Mouse (Mus musculus): ENCODE measurements around the gene Cdc42ep1. TPM values are rescaled to one million over a fixed set of nuclear protein-coding genes. Genes with fewer than 3 reads are reported as not detected.

Gene Cdc42ep1
- total and polyA plus RNA-seq, 2 experiments from 2014 or later, result 14.9 TPM

- H3K9ac ChIP-seq (replicated peaks; ENCODE audit: low read length, poor library complexity, severe bottlenecking), result no peak overlapping the region
- no peak for ATAC-seq (ENCODE audit: low FRiP score)
Observed at GRCm38 (mm10) chr15:78857009-78857408, 14.6 kb downstream of the Cdc42ep1 start.

DNA sequence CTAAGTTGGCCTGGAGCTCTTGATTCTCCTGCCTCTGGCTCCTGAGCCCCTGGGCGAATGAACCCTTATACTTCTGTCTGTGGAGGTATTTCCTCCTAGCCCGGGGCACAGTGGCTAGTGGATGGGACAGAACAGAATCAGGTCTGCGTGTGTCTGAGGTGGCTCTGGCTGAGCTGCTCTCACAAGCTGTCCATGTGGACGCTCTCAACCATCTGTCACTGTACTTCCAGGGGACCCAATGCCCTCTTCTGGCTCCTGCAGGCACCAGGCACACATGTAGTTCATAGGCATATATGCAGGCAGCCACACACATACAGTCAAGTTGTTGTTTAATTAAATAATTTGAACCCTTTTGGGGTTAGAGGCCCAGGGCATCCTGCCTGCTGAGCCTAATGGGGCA, 16.9 kb downstream of the Cdc42ep1 start:
- H3K4me1 ChIP-seq (ENCODE audit: insufficient read depth, low read length), result no peaks in the 10 kb centered on the region
- no peak for DNase-seq (ENCODE audit: low spot score)
- WGBS, result 80% methylated on average over 4 of the region's 4 CpGs
- no peak for ATAC-seq (ENCODE audit: low FRiP score)
- H3K36me3 ChIP-seq (ENCODE audit: insufficient read depth, low read length), result no peaks in the 10 kb centered on the region
- no peak overlapping the region for H3K4me2 ChIP-seq (ENCODE audit: low read depth, low read length, poor library complexity, severe bottlenecking)
- H3K27ac ChIP-seq (ENCODE audit: low read depth, low read length), result no peak overlapping the region
- H3K27me3 ChIP-seq (ENCODE audit: insufficient read depth, low read length), result no peaks in the 10 kb centered on the region
- H3K9me3 ChIP-seq (ENCODE audit: low read length), result no peaks in the 10 kb centered on the region
- TF ChIP-seq CTCF (IDR thresholded peaks at IDR 0.05), result no peak
- H3K9ac ChIP-seq (replicated peaks; ENCODE audit: low read length, poor library complexity, severe bottlenecking), result no peak overlapping the region
- no peak overlapping the region for H3K4me3 ChIP-seq (ENCODE audit: low read depth, low read length)

More at GRCm38 (mm10) chr15:78857009-78857408, 14.6 kb downstream of the Cdc42ep1 start:
- H3K36me3 ChIP-seq (ENCODE audit: insufficient read depth, low read length), result no peaks in the 10 kb centered on the region
- H3K9me3 ChIP-seq (ENCODE audit: low read length), result no peaks in the 10 kb centered on the region
- DNase-seq (ENCODE audit: low spot score), result peak; percentile 51
- TF ChIP-seq CTCF (IDR thresholded peaks at IDR 0.05), result no peak
- WGBS, result 74% methylated on average over 7 of the region's 7 CpGs
- H3K4me3 ChIP-seq (ENCODE audit: low read depth, low read length), result no peak overlapping the region
- H3K27ac ChIP-seq (ENCODE audit: low read depth, low read length), result no peak overlapping the region
- H3K27me3 ChIP-seq (ENCODE audit: insufficient read depth, low read length), result no peaks in the 10 kb centered on the region
- H3K4me2 ChIP-seq (ENCODE audit: low read depth, low read length, poor library complexity, severe bottlenecking), result no peak overlapping the region
- H3K4me1 ChIP-seq (ENCODE audit: insufficient read depth, low read length), result no peaks in the 10 kb centered on the region

DNA sequence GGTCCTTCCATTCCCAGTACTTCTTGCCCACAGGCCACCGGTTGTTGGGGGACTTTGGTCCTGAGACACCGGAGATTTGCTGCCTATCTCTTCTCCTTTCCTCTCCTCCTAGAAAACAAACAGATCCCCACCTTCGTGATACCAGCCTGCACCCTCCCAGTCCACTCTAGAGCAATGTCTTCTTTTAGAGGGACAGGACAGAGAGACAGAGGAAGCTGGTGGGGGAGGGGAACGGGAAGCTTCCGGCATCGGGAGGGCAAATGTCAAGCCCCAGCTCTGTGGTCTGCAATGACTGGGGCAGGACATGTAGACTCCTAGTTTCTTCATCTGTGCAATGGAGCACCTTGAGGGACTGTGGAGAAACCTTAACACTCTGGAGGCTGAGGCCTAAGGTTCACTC, 17.3 kb downstream of the Cdc42ep1 start:
- Histone ChIP-seq H3K27me3 (ENCODE audit: insufficient read depth, low read length) (no peaks in the 10 kb centered on the region), H3K36me3 (ENCODE audit: insufficient read depth, low read length) (no peaks in the 10 kb centered on the region), H3K4me2 (ENCODE audit: low read depth, low read length, poor library complexity, severe bottlenecking) (no peak overlapping the region), H3K27ac (ENCODE audit: low read depth, low read length) (no peak overlapping the region), H3K4me3 (ENCODE audit: low read depth, low read length) (no peak overlapping the region), H3K9me3 (ENCODE audit: low read length) (no peaks in the 10 kb centered on the region), H3K9ac (replicated peaks; ENCODE audit: low read length, poor library complexity, severe bottlenecking) (no peak overlapping the region), H3K4me1 (ENCODE audit: insufficient read depth, low read length) (no peaks in the 10 kb centered on the region)
- no peak for DNase-seq (ENCODE audit: low spot score)
- TF ChIP-seq CTCF (IDR thresholded peaks at IDR 0.05), result no peak
- ATAC-seq (ENCODE audit: low FRiP score), result no peak
- 85% methylated on average over 6 of the region's 6 CpGs for WGBS

- Histone ChIP-seq H3K4me3 (ENCODE audit: low read depth, low read length) (no peak overlapping the region), H3K9ac (replicated peaks; ENCODE audit: low read length, poor library complexity, severe bottlenecking) (no peak overlapping the region), H3K27me3 (ENCODE audit: insufficient read depth, low read length) (no peaks in the 10 kb centered on the region), H3K9me3 (ENCODE audit: low read length) (no peaks in the 10 kb centered on the region), H3K4me2 (ENCODE audit: low read depth, low read length, poor library complexity, severe bottlenecking) (no peak overlapping the region), H3K36me3 (ENCODE audit: insufficient read depth, low read length) (no peaks in the 10 kb centered on the region), H3K27ac (ENCODE audit: low read depth, low read length) (no peak overlapping the region), H3K4me1 (ENCODE audit: insufficient read depth, low read length) (no peaks in the 10 kb centered on the region)
- no peak for ATAC-seq (ENCODE audit: low FRiP score)
- DNase-seq (ENCODE audit: low spot score), result no peak
- WGBS, result 81% methylated on average over 5 of the region's 5 CpGs
- no peak for TF ChIP-seq CTCF (IDR thresholded peaks at IDR 0.05)
Observed at GRCm38 (mm10) chr15:78862280-78862679, 19.9 kb downstream of the Cdc42ep1 start.

DNA sequence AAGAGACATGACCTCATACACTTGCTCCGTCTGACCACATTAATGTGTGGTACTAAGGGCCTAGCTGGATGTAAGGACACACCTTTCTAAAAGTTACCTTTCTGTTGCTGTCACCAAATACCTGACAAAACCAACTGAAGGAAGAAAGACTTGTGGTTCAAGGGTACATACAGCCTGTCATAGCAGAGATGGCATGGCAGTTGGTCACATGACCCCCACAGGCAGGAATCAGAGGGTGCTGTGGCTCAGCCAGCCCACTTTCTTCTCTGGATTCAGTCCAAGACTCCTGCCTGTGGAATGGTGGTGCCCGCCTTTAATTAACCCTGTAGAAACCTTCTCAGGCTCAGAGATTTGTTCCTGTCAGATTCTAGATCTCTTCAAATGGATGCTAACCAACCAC, 20.7 kb downstream of the Cdc42ep1 start:
- TF ChIP-seq CTCF (IDR thresholded peaks at IDR 0.05), result no peak
- WGBS, result 67% methylated on average over 2 of the region's 2 CpGs
- Histone ChIP-seq H3K9ac (replicated peaks; ENCODE audit: low read length, poor library complexity, severe bottlenecking) (no peak overlapping the region), H3K27me3 (ENCODE audit: insufficient read depth, low read length) (no peaks in the 10 kb centered on the region), H3K4me1 (ENCODE audit: insufficient read depth, low read length) (no peaks in the 10 kb centered on the region), H3K9me3 (ENCODE audit: low read length) (no peaks in the 10 kb centered on the region), H3K36me3 (ENCODE audit: insufficient read depth, low read length) (no peaks in the 10 kb centered on the region), H3K4me2 (ENCODE audit: low read depth, low read length, poor library complexity, severe bottlenecking) (no peak overlapping the region), H3K4me3 (ENCODE audit: low read depth, low read length) (no peak overlapping the region), H3K27ac (ENCODE audit: low read depth, low read length) (no peak overlapping the region)
- DNase-seq (ENCODE audit: low spot score) (no peak), ATAC-seq (ENCODE audit: low FRiP score) (no peak)

GRCm38 (mm10) chr15:78863852-78864253, 21.4 kb downstream of the Cdc42ep1 start:
- Histone ChIP-seq H3K36me3 (ENCODE audit: insufficient read depth, low read length) (no peaks in the 10 kb centered on the region), H3K9ac (replicated peaks; ENCODE audit: low read length, poor library complexity, severe bottlenecking) (no peak overlapping the region), H3K4me1 (ENCODE audit: insufficient read depth, low read length) (no peaks in the 10 kb centered on the region), H3K27ac (ENCODE audit: low read depth, low read length) (no peak overlapping the region), H3K4me3 (ENCODE audit: low read depth, low read length) (no peak overlapping the region), H3K4me2 (ENCODE audit: low read depth, low read length, poor library complexity, severe bottlenecking) (no peak overlapping the region), H3K27me3 (ENCODE audit: insufficient read depth, low read length) (no peaks in the 10 kb centered on the region), H3K9me3 (ENCODE audit: low read length) (no peaks in the 10 kb centered on the region)
- no peak for DNase-seq (ENCODE audit: low spot score)
- no peak for TF ChIP-seq CTCF (IDR thresholded peaks at IDR 0.05)
- no peak for ATAC-seq (ENCODE audit: low FRiP score)
- 51% methylated on average over 13 of the region's 13 CpGs for WGBS

All from midbrain, postnatal 0 days (tissue).